Mouse (Mus musculus): ENCODE measurements around the gene Gm10318. TPM values are rescaled to one million over a fixed set of nuclear protein-coding genes. Genes with fewer than 3 reads are reported as not detected.

Gm10318 gene
- not detected for total RNA-seq (2023)

DNA sequence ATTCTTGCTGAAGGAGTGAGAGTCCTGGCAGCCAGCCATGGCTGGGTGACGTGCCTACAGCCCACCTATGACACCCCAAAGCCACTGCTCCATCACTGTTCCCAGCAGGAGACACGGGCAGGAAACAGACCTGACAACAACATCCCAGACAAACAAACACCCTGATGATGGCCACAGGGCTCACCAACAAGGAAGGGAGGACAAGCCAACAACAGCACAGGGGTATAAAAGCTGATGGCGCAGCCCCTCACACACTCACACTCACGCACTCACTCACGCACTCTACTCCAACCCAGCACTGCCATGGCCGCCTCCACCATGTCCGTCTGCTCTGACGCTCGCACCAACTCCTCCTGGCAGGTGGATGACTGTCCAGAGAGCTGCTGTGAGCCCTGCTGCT, at the start of gene Gm10318:
Gm10318 (plus strand) TSS at position 301 of the 400 bp plus-strand sequence.

DNA sequence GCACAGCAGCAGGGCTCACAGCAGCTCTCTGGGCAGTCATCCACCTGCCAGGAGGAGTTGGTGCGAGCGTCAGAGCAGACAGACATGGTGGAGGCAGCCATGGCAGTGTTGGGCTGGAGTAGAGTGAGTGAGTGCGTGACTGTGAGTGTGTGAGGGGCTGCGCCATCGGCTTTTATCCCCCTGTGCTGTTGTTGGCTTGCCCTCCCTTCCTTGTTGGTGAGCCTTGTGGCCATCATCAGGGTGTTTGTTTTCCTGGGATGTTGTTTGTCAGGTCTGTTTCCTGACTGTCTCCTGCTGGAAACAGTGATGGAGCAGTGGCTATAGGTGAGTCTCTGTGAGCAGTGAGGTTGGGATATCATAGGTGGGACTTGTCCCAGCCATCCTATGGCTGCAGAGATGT, 40.9 kb upstream of the Gm10318 start, which contains the start of gene Gm9507:
Gm9507 (minus strand) TSS at position 101 of the 400 bp plus-strand sequence.

DNA sequence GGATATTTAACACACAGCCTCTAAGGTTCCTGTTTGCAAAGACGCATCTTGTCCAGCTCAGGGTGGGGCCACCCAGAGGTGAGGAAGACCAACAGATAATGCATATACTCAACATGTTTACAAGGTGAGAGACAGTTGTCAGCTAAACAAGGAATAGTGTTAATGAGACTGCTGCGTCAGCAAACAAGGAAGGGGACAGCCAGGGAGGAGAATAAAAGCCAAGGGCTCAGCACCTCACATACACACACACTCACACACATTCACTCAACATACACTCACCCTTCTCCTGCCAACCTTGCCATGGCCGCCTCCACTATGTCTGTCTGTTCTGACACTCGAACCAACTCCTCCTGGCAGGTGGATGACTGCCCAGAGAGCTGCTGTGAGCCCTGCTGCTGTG, 38.3 kb upstream of the Gm10318 start, which contains the start of gene Gm2696:
Gm2696 (plus strand) TSS at position 301 of the 400 bp plus-strand sequence.

DNA sequence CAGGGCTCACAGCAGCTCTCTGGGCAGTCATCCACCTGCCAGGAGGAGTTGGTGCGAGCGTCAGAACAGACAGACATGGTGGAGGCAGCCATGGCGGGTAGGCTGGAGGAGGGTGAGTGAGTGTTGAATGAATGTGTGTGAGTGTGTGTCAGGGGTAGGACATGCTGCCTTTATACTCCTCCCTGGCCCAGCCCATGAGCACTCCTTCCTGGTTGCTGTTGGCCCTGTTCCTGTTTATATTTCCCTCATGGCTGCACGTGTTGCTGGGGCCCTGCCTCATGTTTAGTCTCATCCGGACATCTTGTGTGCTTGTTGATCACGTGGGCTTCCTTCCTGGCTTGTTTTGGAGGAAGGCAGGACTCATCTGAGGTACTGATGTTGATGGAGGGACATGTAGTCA, 25.7 kb upstream of the Gm10318 start, which contains the start of gene Krtap10-4:
Krtap10-4 (minus strand) TSS at position 145 of the 400 bp plus-strand sequence.

DNA sequence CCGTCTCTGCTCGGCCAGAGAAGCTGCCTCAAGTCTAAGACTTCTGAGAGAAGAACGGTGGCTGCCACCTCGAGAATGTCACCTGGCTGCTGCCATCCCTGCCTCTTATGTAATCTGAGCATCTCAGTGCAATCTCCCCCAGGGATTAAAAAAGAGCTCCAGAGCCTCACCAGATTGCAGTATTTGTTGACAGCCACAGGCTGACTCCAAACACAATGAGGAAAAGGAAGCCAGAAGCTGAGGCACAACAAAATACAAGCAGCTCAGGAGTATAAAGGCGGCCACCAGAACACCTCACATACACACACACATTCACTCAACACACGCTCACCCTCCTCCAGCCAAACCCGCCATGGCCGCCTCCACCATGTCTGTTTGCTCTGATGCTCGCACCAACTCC, 17.0 kb upstream of the Gm10318 start, which contains the start of gene Krtap10-10:
Krtap10-10 (plus strand) TSS at position 301 of the 400 bp plus-strand sequence.

DNA sequence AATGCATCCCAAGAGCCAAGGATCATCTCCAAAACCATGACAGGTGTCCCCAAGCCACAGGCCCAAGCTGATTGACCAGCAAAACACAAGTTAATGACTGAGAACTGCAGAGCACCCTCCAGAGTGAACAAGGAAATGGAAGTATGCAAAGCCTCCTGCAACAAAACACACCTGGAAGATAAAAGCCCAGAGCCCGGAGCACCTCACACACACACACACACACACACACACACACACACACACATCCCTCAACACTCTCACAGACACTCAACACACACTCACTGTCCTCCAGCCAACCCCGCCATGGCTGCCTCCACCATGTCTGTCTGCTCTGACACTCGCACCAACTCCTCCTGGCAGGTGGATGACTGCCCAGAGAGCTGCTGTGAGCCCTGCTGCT, 6.2 kb upstream of the Gm10318 start, which contains the start of gene Gm36176:
Gm36176 (plus strand) TSS at position 301 of the 400 bp plus-strand sequence.

DNA sequence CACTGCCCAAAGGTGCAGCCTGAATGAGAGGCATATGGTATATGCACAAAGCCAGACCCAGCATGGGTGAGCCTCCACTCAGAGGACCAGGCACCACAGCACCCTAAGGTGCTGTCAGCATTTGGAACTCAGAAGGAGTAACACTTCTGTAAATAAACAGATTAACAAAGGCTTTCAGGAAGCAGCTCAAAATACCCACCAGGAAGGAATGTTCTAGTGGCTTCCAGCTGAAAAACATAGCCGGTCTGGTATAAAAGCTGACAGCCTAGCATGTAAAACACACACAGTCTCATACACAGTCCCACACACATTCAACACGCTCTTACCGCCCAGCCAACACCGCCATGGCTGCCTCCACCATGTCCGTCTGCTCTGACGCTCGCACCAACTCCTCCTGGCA, 9.0 kb downstream of the Gm10318 start, which contains the start of gene Gm3285:
Gm3285 (plus strand) TSS at position 301 of the 400 bp plus-strand sequence.

DNA sequence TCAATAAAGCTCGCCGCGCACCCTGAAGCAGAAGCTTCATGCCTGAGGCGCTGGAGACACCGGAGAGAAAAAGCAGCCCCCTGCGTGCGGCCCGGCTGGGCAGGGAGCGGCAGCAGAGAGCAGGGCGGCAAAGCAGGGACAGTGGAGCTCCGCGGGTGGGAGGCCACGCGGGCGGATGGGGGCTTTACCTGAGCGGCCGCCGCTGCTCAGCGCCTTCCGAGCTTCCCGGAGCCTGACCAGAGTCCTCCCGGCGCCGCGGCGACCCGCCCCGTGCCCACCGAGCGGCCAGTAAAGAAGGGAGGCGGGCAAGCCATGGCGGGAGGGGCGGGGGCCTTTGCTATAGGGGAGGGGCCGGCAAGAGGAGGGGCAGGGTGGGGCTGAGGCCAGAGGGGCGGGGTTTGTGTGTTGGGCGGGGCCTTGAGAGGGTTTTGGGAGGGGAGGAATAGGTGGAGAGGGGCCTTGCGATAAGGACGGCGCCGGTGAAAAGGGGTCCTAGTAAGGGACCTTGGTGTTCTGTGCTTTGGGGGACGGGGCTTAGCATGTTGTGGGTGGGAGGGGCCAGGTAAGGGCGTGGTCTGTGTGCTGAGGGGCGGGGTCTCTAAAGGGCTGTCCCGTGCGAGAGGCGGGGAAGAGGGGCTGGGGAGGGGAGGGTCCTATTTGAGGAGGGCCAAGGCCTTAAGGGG, 49.7 kb downstream of the Gm10318 start, which contains the start of gene Lrrc3:
Lrrc3 (minus strand) TSS at position 326 of the 683 bp plus-strand sequence.

Other genes with a start within 250 kb of the Gm10318 start
- gene Sumo3, start 246.8 kb upstream of the Gm10318 start, total RNA-seq (2023), result 49.8 TPM
- gene Gm49325, start 246.7 kb upstream of the Gm10318 start, total RNA-seq (2023), result 2.4 TPM
- gene Ube2g2, start 230.6 kb upstream of the Gm10318 start, total RNA-seq (2023), result 41.4 TPM
- gene Tspear, start 166.3 kb upstream of the Gm10318 start, total RNA-seq (2023), result 1.2 TPM
- gene Gm19402, start 162.1 kb upstream of the Gm10318 start, total RNA-seq (2023), result not detected
- not detected for gene Gm9508, start 155.6 kb upstream of the Gm10318 start, total RNA-seq (2023)
- gene Gm10272, start 146.2 kb upstream of the Gm10318 start, total RNA-seq (2023), result not detected
- gene Gm10024, start 141.4 kb upstream of the Gm10318 start, total RNA-seq (2023), result not detected
- gene Gm10142, start 137.1 kb upstream of the Gm10318 start, total RNA-seq (2023), result not detected
- gene Krtap12-1, start 132.3 kb upstream of the Gm10318 start, total RNA-seq (2023), result not detected
- gene Gm10100, start 126.4 kb upstream of the Gm10318 start, total RNA-seq (2023), result not detected
- gene Gm18596, start 110.2 kb upstream of the Gm10318 start, total RNA-seq (2023), result not detected
- gene Gm9736, start 101.5 kb upstream of the Gm10318 start, total RNA-seq (2023), result not detected
- gene Gm3233, start 93.2 kb upstream of the Gm10318 start, total RNA-seq (2023), result not detected
- not detected for gene Gm3238, start 81.5 kb upstream of the Gm10318 start, total RNA-seq (2023)
- gene Gm7138, start 75.9 kb upstream of the Gm10318 start, total RNA-seq (2023), result not detected
- gene Gm3250, start 70.3 kb upstream of the Gm10318 start, total RNA-seq (2023), result not detected
- gene Gm7137, start 64.7 kb upstream of the Gm10318 start, total RNA-seq (2023), result not detected
- gene Gm9639, start 57.8 kb upstream of the Gm10318 start, total RNA-seq (2023), result not detected
- not detected for gene Gm19668, start 53.7 kb upstream of the Gm10318 start, total RNA-seq (2023)
- not detected for gene Gm9507, start 41.0 kb upstream of the Gm10318 start, total RNA-seq (2023)
- gene Gm2696, start 38.2 kb upstream of the Gm10318 start, total RNA-seq (2023), result not detected
- gene Krtap10-4, start 25.8 kb upstream of the Gm10318 start, total RNA-seq (2023), result not detected
- not detected for gene Krtap10-10, start 16.9 kb upstream of the Gm10318 start, total RNA-seq (2023)
- not detected for gene Gm36176, start 6.1 kb upstream of the Gm10318 start, total RNA-seq (2023)
- not detected for gene Gm3285, start 9.1 kb downstream of the Gm10318 start, total RNA-seq (2023)
- not detected for gene Lrrc3, start 49.7 kb downstream of the Gm10318 start, total RNA-seq (2023)
- gene Trpm2, start 117.7 kb downstream of the Gm10318 start, total RNA-seq (2023), result 2.8 TPM
- 10.4 TPM for gene 1810043G02Rik, start 125.7 kb downstream of the Gm10318 start, total RNA-seq (2023)
- 64.9 TPM for gene Pfkl, start 157.2 kb downstream of the Gm10318 start, total RNA-seq (2023)
- gene Dnmt3l, start 189.1 kb downstream of the Gm10318 start, total RNA-seq (2023), result not detected
- gene Aire, start 190.8 kb downstream of the Gm10318 start, total RNA-seq (2023), result 0.61 TPM
- 13.0 TPM for gene Icosl, start 216.4 kb downstream of the Gm10318 start, total RNA-seq (2023)

All from CD8-positive naive resting alpha-beta T cell, adult 57 days (primary cell).